Mouse (Mus musculus): ENCODE measurements around the gene Stpg1. TPM values are rescaled to one million over a fixed set of nuclear protein-coding genes. Genes with fewer than 3 reads are reported as not detected.

The Stpg1 gene
- polyA plus RNA-seq, 1 experiment from 2014 or later = 0.70 TPM

DNA sequence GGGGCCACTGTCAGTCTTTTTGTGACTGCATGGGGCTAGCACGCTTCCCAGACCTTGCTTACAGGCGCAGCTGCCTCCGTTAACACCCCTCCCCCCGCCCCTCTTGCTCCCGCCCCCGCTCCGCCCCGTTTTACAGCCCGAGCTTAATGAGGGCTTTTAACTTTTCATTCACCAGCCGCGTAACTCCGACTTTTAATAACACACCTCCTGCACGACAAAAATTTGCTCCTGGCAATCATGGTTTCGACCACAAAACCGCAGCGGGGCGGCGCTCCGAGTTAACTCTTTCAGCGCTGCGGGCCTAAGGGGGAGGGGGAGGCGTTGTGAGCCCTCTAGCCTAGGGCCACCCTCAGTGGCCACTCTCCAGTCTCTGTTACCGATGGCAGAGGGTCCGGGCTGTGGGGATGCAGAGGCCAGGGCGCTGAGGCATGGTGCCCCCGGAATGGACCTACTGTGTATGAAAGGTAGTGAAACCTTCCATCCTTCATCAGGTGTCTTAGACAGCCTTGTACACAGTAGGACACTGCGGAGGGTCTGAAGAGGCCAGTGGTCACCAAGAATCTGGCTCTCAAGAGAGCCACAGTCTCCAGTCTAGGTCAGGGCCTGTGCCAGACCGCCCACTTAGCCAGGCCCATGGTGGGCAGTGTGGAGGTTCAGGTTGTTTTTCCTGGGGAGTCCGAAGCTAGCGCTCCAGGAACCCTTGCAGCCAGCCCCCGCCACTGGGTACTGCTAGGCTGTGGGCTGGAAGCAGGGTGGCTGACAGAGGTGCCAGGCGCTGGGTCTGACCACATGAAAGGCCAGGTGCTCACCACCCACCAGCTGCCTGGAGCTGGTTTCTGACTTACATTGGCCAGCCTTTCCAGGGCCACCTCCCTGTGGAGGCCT lies 75.8 kb downstream of the Stpg1 start:
- ATAC-seq (ENCODE audit: insufficient number of reproducible peaks, insufficient read depth, low FRiP score, low read depth) = 0 out of 2 replicates have a peak, but pooled peaks have one; percentile 3
- H3K4me1 ChIP-seq (ENCODE audit: control insufficient read depth in 2 of 2, insufficient read depth in 2 of 2, low read length in 2 of 2) = peaks cover 61 to 69% of the 10 kb centered on the region in 2 experiments
- peaks cover 12% of the 10 kb centered on the region; the same call in 1 of the 2 replicates for H3K27me3 ChIP-seq (ENCODE audit: control insufficient read depth, insufficient read depth, low read length)
- H3K27ac ChIP-seq (replicated peaks in 1 of 2; ENCODE audit: control insufficient read depth in 1 of 2, insufficient read depth in 1 of 2, low read depth in 2 of 2, low read length in 2 of 2) = peak overlapping the region; percentile 67 to 78
- no peaks in the 10 kb centered on the region for H3K36me3 ChIP-seq (ENCODE audit: control insufficient read depth, insufficient read depth, low read length)
- peak overlapping the region; percentile 71 for H3K4me2 ChIP-seq (ENCODE audit: low read length)
- H3K9me3 ChIP-seq (ENCODE audit: control insufficient read depth, low read length) = no peaks in the 10 kb centered on the region
- peak overlapping the region; percentile 39 for H3K4me3 ChIP-seq (ENCODE audit: control insufficient read depth in 1 of 2, insufficient read depth in 1 of 2, low read depth in 1 of 2, low read length in 2 of 2)
- H3K9ac ChIP-seq (ENCODE audit: low read length) = peak overlapping the region; percentile 70
- 16% methylated on average over 32 of the region's 32 CpGs for WGBS

DNA sequence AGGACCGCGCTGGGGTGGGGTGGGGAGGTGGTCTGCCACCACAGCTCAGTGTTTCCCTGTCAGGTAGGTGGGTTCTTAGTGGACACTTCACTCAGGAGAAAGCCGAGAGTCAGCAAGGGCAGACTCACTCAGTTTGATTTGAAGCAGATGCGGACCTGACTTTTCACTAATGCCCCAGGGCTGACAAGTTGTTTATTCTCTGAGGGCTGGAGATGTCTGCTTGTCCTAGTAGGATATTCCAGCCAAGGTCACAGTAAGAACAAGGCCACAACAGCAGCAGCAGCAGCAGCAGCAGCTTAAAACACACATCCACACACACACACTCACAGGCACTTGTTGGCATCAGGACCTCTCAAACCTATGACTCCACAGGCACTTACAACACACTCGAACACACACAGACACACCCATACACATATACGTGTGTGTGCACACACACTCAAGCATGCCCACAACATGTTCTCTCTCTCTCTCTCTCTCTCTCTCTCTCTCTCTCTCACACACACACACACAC lies 76.5 kb downstream of the Stpg1 start:
- H3K36me3 ChIP-seq (ENCODE audit: control insufficient read depth, insufficient read depth, low read length) = no peaks in the 10 kb centered on the region
- WGBS = 35% methylated on average over 6 of the region's 6 CpGs
- ATAC-seq (ENCODE audit: insufficient number of reproducible peaks, insufficient read depth, low FRiP score, low read depth) = no peak
- peak overlapping the region; percentile 70 for H3K9ac ChIP-seq (ENCODE audit: low read length)
- H3K4me2 ChIP-seq (ENCODE audit: low read length) = peak overlapping the region; percentile 71
- H3K27ac ChIP-seq (replicated peaks in 1 of 2; ENCODE audit: control insufficient read depth in 1 of 2, insufficient read depth in 1 of 2, low read depth in 2 of 2, low read length in 2 of 2) = peak overlapping the region; percentile 67 to 78
- no peaks in the 10 kb centered on the region for H3K9me3 ChIP-seq (ENCODE audit: control insufficient read depth, low read length)
- no peak overlapping the region for H3K4me3 ChIP-seq (ENCODE audit: control insufficient read depth in 1 of 2, insufficient read depth in 1 of 2, low read depth in 1 of 2, low read length in 2 of 2)
- H3K4me1 ChIP-seq (ENCODE audit: control insufficient read depth in 2 of 2, insufficient read depth in 2 of 2, low read length in 2 of 2) = peaks cover 56 to 64% of the 10 kb centered on the region in 2 experiments
- H3K27me3 ChIP-seq (ENCODE audit: control insufficient read depth, insufficient read depth, low read length) = peaks cover 12% of the 10 kb centered on the region; the same call in 1 of the 2 replicates

DNA sequence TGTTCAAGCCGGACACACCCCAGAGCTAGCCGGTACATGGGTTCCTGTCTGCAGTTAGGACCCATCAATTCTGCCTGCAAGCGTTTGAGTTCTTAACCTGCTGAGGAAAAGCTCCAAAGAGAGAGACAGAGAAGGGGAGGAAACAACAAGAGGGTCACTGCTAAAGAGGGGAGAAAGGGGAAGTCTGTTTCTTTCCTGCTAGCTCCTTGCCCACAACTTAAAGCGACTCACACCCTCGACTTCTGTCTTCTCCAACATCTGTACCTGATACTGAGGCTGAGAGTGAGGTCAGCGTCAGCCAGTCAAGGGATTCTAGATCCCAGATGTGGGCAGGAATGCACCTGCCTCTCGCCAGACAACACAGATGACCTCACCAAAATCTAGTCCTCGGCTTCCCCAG lies 77.7 kb downstream of the Stpg1 start:
- Histone ChIP-seq H3K27me3 (ENCODE audit: control insufficient read depth, insufficient read depth, low read length) (peaks cover 12% of the 10 kb centered on the region; the same call in 1 of the 2 replicates), H3K4me3 (ENCODE audit: control insufficient read depth in 1 of 2, insufficient read depth in 1 of 2, low read depth in 1 of 2, low read length in 2 of 2) (peak overlapping the region; percentile 11 to 42), H3K4me1 (ENCODE audit: control insufficient read depth in 2 of 2, insufficient read depth in 2 of 2, low read length in 2 of 2) (peaks cover 45 to 53% of the 10 kb centered on the region in 2 experiments), H3K4me2 (ENCODE audit: low read length) (peak overlapping the region; percentile 71), H3K36me3 (ENCODE audit: control insufficient read depth, insufficient read depth, low read length) (no peaks in the 10 kb centered on the region), H3K9me3 (ENCODE audit: control insufficient read depth, low read length) (no peaks in the 10 kb centered on the region), H3K27ac (replicated peaks in 1 of 2; ENCODE audit: control insufficient read depth in 1 of 2, insufficient read depth in 1 of 2, low read depth in 2 of 2, low read length in 2 of 2) (peak overlapping the region in 1 of 2 experiments; percentile 78; a peak in 1 of 4 replicates), H3K9ac (ENCODE audit: low read length) (peak overlapping the region; percentile 63)
- WGBS = 46% methylated on average over 8 of the region's 8 CpGs
- ATAC-seq (ENCODE audit: insufficient number of reproducible peaks, insufficient read depth, low FRiP score, low read depth) = no peak

DNA sequence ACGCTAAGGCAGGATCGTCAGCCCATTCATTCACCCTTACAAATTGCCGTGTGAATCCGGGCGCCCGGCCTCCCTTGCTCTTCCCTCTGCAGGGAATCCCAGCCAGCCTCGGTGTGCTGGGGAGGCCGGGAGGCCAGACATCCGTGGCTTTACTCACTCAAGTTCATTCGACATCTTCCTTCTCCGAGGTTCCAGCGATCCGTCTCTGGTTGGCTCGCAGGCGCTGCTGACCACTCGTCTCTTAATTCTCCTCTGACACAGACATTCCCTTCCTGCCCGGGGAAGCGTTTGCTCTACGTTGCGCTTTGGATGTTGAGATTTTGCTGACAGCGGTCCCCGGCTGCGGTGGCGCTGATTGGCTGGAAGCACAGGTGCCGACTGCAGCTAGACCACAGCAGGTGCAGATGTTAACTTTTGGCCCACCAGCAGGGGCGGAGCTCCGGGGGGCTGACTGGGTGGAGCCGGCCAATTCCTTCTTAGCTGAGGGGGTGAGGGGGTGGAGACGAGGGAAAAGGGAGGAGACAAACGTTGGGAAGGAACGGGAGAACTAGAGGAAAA lies 78.7 kb downstream of the Stpg1 start, which contains the start of gene Grhl3:
TSS of gene Grhl3 (minus strand) at position 380 of the 558 bp plus-strand sequence.
- Histone ChIP-seq H3K27me3 (ENCODE audit: control insufficient read depth, insufficient read depth, low read length) (peaks cover 12% of the 10 kb centered on the region; the same call in 1 of the 2 replicates), H3K9me3 (ENCODE audit: control insufficient read depth, low read length) (no peaks in the 10 kb centered on the region), H3K4me2 (ENCODE audit: low read length) (peak within 1 kb of the TSS; percentile 71), H3K4me3 (ENCODE audit: control insufficient read depth in 1 of 2, insufficient read depth in 1 of 2, low read depth in 1 of 2, low read length in 2 of 2) (peak within 1 kb of the TSS; percentile 42 to 49), H3K9ac (ENCODE audit: low read length) (peak within 1 kb of the TSS; percentile 63), H3K4me1 (ENCODE audit: control insufficient read depth in 2 of 2, insufficient read depth in 2 of 2, low read length in 2 of 2) (peaks cover 35 to 42% of the 10 kb centered on the region in 2 experiments), H3K36me3 (ENCODE audit: control insufficient read depth, insufficient read depth, low read length) (no peaks in the 10 kb centered on the region), H3K27ac (replicated peaks in 1 of 2; ENCODE audit: control insufficient read depth in 1 of 2, insufficient read depth in 1 of 2, low read depth in 2 of 2, low read length in 2 of 2) (0 out of 4 replicates have a peak within 1 kb of the TSS, but pooled peaks of 1 of the 2 experiments have one; percentile 24)
- under 1% methylated on average over 31 of the region's 31 CpGs for WGBS
- ATAC-seq (ENCODE audit: insufficient number of reproducible peaks, insufficient read depth, low FRiP score, low read depth) = no peak

DNA sequence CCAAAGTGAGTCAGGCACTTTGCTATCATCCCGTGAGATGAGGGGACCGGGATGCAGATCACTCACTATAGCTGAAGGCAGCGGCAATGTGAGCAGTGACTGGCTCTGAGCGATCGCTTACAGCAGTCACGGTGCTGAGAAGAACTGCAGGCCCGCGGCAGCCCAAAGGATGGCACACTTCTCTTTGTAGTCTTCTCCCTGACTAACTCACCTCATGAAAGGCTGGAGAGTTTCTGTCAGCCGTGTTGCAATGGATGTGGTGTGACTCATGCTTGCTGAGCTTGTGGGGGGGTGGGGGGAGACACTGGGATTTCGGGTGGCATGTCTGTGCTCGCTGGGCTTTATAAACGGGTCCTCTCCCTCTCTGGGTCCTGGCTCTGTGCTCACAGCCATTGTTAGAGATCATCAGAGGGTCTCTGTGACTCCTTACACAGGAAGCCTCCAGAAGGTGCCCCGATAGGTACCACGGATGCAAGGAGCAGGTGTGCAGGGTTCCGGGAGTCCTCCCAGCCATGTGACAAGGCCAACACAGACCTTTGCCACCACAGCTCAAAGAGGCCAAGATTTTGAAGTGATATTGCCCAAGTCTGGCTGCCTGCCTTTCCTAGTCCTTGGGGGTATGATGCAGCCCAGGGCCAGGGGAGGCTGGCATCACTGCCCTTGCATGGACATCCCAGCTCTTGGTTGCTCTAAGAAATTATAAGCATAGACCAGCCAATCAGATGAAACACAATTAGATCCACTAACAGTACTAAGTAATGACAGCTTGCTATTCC lies 81.0 kb downstream of the Stpg1 start:
- Histone ChIP-seq H3K9ac (ENCODE audit: low read length) (no peak overlapping the region), H3K4me3 (ENCODE audit: control insufficient read depth in 1 of 2, insufficient read depth in 1 of 2, low read depth in 1 of 2, low read length in 2 of 2) (no peak overlapping the region), H3K27ac (replicated peaks in 1 of 2; ENCODE audit: control insufficient read depth in 1 of 2, insufficient read depth in 1 of 2, low read depth in 2 of 2, low read length in 2 of 2) (no peak overlapping the region), H3K9me3 (ENCODE audit: control insufficient read depth, low read length) (peaks cover 4% of the 10 kb centered on the region; the same call in 1 of the 2 replicates), H3K4me1 (ENCODE audit: control insufficient read depth in 2 of 2, insufficient read depth in 2 of 2, low read length in 2 of 2) (peaks cover 21 to 22% of the 10 kb centered on the region in 2 experiments), H3K36me3 (ENCODE audit: control insufficient read depth, insufficient read depth, low read length) (no peaks in the 10 kb centered on the region), H3K4me2 (ENCODE audit: low read length) (no peak overlapping the region), H3K27me3 (ENCODE audit: control insufficient read depth, insufficient read depth, low read length) (peaks cover 12% of the 10 kb centered on the region; the same call in 1 of the 2 replicates)
- WGBS = 60% methylated on average over 15 of the region's 15 CpGs
- no peak for ATAC-seq (ENCODE audit: insufficient number of reproducible peaks, insufficient read depth, low FRiP score, low read depth)

DNA sequence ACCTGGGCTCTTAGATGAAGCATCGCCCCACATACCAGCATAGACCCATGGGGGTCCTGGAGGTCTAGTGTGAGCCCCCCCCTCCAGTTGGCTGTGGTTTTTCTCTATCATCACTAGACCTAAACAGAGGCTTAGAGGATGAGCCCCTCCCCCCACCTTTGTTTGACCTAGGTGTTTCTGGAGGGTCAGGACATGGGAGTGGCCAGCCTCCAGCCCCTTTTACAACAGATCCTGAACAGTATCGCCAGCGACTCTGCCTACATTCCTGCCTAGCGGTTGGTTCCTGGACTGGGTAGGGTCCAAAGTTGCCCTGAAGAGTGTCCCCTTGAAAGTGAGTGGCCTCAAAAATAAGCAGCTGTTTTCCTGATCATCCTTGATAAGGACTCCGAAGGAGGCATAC lies 83.9 kb downstream of the Stpg1 start:
- Histone ChIP-seq H3K27me3 (ENCODE audit: control insufficient read depth, insufficient read depth, low read length) (peaks cover 16% of the 10 kb centered on the region; the same call in 1 of the 2 replicates), H3K36me3 (ENCODE audit: control insufficient read depth, insufficient read depth, low read length) (no peaks in the 10 kb centered on the region), H3K27ac (replicated peaks in 1 of 2; ENCODE audit: control insufficient read depth in 1 of 2, insufficient read depth in 1 of 2, low read depth in 2 of 2, low read length in 2 of 2) (no peak overlapping the region), H3K9me3 (ENCODE audit: control insufficient read depth, low read length) (peaks cover 4% of the 10 kb centered on the region; the same call in 1 of the 2 replicates), H3K4me3 (ENCODE audit: control insufficient read depth in 1 of 2, insufficient read depth in 1 of 2, low read depth in 1 of 2, low read length in 2 of 2) (no peak overlapping the region), H3K4me1 (ENCODE audit: control insufficient read depth in 2 of 2, insufficient read depth in 2 of 2, low read length in 2 of 2) (peaks cover 2 to 6% of the 10 kb centered on the region in 2 experiments; a peak in 3 of 4 replicates), H3K9ac (ENCODE audit: low read length) (no peak overlapping the region), H3K4me2 (ENCODE audit: low read length) (no peak overlapping the region)
- 75% methylated on average over 5 of the region's 5 CpGs for WGBS
- ATAC-seq (ENCODE audit: insufficient number of reproducible peaks, insufficient read depth, low FRiP score, low read depth) = no peak

DNA sequence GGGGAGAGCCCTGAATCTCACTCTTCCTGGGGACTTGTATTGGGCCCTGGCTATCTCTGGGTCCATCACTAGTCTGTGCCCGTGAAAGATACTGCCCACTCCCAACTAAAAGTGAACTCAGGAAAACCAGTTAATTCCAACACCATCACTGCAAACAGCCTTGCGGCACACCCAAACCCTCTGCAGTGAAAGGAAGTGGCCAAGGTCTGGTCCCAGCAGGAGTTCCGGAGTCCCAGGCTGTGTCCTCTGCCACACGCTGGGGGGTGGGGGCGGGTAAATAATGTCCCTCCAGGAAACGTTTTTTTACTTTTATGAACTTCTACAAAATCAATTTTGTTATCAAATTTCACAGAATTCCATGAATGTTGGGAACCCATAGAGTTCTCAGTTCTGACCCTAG lies 85.1 kb downstream of the Stpg1 start:
- WGBS = 38% methylated on average over 6 of the region's 6 CpGs
- Histone ChIP-seq H3K27me3 (ENCODE audit: control insufficient read depth, insufficient read depth, low read length) (peaks cover 12% of the 10 kb centered on the region; the same call in 1 of the 2 replicates), H3K9me3 (ENCODE audit: control insufficient read depth, low read length) (peaks cover 4% of the 10 kb centered on the region; the same call in 1 of the 2 replicates), H3K27ac (replicated peaks in 1 of 2; ENCODE audit: control insufficient read depth in 1 of 2, insufficient read depth in 1 of 2, low read depth in 2 of 2, low read length in 2 of 2) (no peak overlapping the region), H3K4me1 (ENCODE audit: control insufficient read depth in 2 of 2, insufficient read depth in 2 of 2, low read length in 2 of 2) (no peaks in the 10 kb centered on the region; a peak in 1 of 4 replicates), H3K4me3 (ENCODE audit: control insufficient read depth in 1 of 2, insufficient read depth in 1 of 2, low read depth in 1 of 2, low read length in 2 of 2) (no peak overlapping the region), H3K4me2 (ENCODE audit: low read length) (no peak overlapping the region), H3K9ac (ENCODE audit: low read length) (no peak overlapping the region), H3K36me3 (ENCODE audit: control insufficient read depth, insufficient read depth, low read length) (no peaks in the 10 kb centered on the region)
- no peak for ATAC-seq (ENCODE audit: insufficient number of reproducible peaks, insufficient read depth, low FRiP score, low read depth)
